17 mouse cellular contexts compared by ENCODE assay signal in genomic region chr6:51103236-51103635, GRCm38 (mm10).
DNase-seq lines count a peak whose midpoint lies in the region; ATAC-seq lines count a peak whose summit lies in the region.
"Had no signal": no experiment of that assay in that cellular context is flagged by ENCODE, and none has a peak within 500 bp of the region (broad histone marks: within the 10 kb centered on the region; RNA-seq: fewer than 3 reads in every experiment).

No protein-coding gene starts in this region.

- no peaks in the 10 kb centered on the region for H3K27me3 ChIP-seq in heart, embryonic 10.5 days (ENCODE audit: insufficient read depth, poor library complexity, severe bottlenecking)
- no peaks in the 10 kb centered on the region for H3K27me3 ChIP-seq in heart, embryonic 11.5 days (ENCODE audit: control insufficient read depth, insufficient read depth, low read length)
- H3K27me3 ChIP-seq: heart, embryonic 13.5 days; liver, embryonic 12.5 days; midbrain, embryonic 12.5 days had no signal

- no peak overlapping the region for H3K4me2 ChIP-seq in heart, embryonic 11.5 days
- H3K4me2 ChIP-seq: heart, embryonic 13.5 days; hindbrain, embryonic 14.5 days; liver, embryonic 12.5 days; midbrain, embryonic 12.5 days had no signal

- H3K36me3 ChIP-seq in heart, embryonic 10.5 days = no peaks in the 10 kb centered on the region
- H3K36me3 ChIP-seq in heart, embryonic 11.5 days (ENCODE audit: control insufficient read depth, insufficient read depth, low read length) = no peaks in the 10 kb centered on the region
- H3K36me3 ChIP-seq: heart, embryonic 13.5 days; liver, embryonic 12.5 days; midbrain, embryonic 12.5 days had no signal

- H3K27ac ChIP-seq in heart, embryonic 10.5 days = peak overlapping the region; percentile 31; the same call in 1 of the 2 replicates
- H3K27ac ChIP-seq in heart, embryonic 11.5 days (ENCODE audit: low read depth, low read length) = no peak overlapping the region
- H3K27ac ChIP-seq: heart, embryonic 13.5 days; hindbrain, embryonic 14.5 days; liver, embryonic 12.5 days; midbrain, embryonic 12.5 days had no signal

- no peak overlapping the region for H3K9ac ChIP-seq in heart, embryonic 11.5 days (ENCODE audit: low read depth, low read length)
- H3K9ac ChIP-seq: heart, embryonic 13.5 days; hindbrain, embryonic 14.5 days; liver, embryonic 12.5 days; midbrain, embryonic 12.5 days had no signal

- peaks cover 7% of the 10 kb centered on the region for H3K4me1 ChIP-seq in heart, embryonic 10.5 days
- H3K4me1 ChIP-seq in heart, embryonic 11.5 days (ENCODE audit: control insufficient read depth, insufficient read depth, low read length) = peaks cover 4% of the 10 kb centered on the region; the same call in 1 of the 2 replicates
- H3K4me1 ChIP-seq: liver, embryonic 12.5 days; midbrain, embryonic 12.5 days had no signal

- WGBS in heart, embryonic 10.5 days = 51% methylated on average over 4 of the region's 4 CpGs
- WGBS in heart, embryonic 11.5 days (ENCODE audit: insufficient replicate concordance) = 50% methylated on average over 4 of the region's 4 CpGs

- no peak overlapping the region for H3K4me3 ChIP-seq in heart, embryonic 10.5 days
- no peak overlapping the region for H3K4me3 ChIP-seq in heart, embryonic 11.5 days (ENCODE audit: low read depth, low read length)
- H3K4me3 ChIP-seq: heart, embryonic 13.5 days; liver, embryonic 12.5 days; midbrain, embryonic 12.5 days had no signal

- no peak for DNase-seq in heart, embryonic 10.5 days (ENCODE audit: low spot score)
- peak; percentile 78 for DNase-seq in 3T3-L1 (ENCODE audit: low read depth, low spot score)
- DNase-seq in adipocyte (ENCODE audit: low spot score) = peak; percentile 74
- DNase-seq in skeletal muscle tissue, adult 2 months (ENCODE audit: low read depth, low spot score) = peak; percentile 81
- DNase-seq in urinary bladder, postnatal 4 days (ENCODE audit: low spot score in 2 of 2) = no peak
- no peak for DNase-seq in embryo, embryonic 9.5 days (ENCODE audit: extremely low spot score)
- DNase-seq: adrenal gland, postnatal 10 days; cerebellum, adult 8-10 months; kidney, adult 8-10 months; kidney, postnatal 36 days; lung, postnatal 4 days had no signal

- H3K9me3 ChIP-seq in heart, embryonic 10.5 days = no peaks in the 10 kb centered on the region
- H3K9me3 ChIP-seq in heart, embryonic 11.5 days (replicated peaks; ENCODE audit: control insufficient read depth, low read length) = no peaks in the 10 kb centered on the region
- H3K9me3 ChIP-seq: heart, embryonic 13.5 days; liver, embryonic 12.5 days; midbrain, embryonic 12.5 days had no signal

- ATAC-seq in heart, embryonic 11.5 days (replicated peaks; ENCODE audit: insufficient number of reproducible peaks, low FRiP score, low TSS enrichment) = no peak
- ATAC-seq: CD4-positive, CD25-positive, alpha-beta regulatory T cell, adult 4 months; liver, embryonic 12.5 days had no signal

Comparison
In these comparisons a context has a peak if more than half of its experiments do, and no peak if none do; other contexts are left out.
1. DNase-seq: peak in 3T3-L1 (single experiment), adipocyte (single experiment) and skeletal muscle tissue, adult 2 months (single experiment); none in heart, embryonic 10.5 days (single experiment), urinary bladder, postnatal 4 days (0 of 2) and embryo, embryonic 9.5 days (single experiment).